Mouse (Mus musculus) urinary bladder, adult 18-20 months (tissue): ENCODE measurements around the gene Snapc4.

Source experiments
- DNase-seq, 2 experiments: peaks; one replicate each; pipeline ENCODE4 v3.0.0; 2022; ENCODE audit warnings: low spot score in 2 of 2, mixed read lengths in 2 of 2

The Snapc4 gene

GRCm38 (mm10) chr2:26341510-26341981 lies 38.9 kb downstream of the Snapc4 start:
- DNase-seq = no peak

- no peak for DNase-seq
Measured at GRCm38 (mm10) chr2:26339204-26339551, 41.3 kb downstream of the Snapc4 start.

GRCm38 (mm10) chr2:26338302-26339203 lies 41.9 kb downstream of the Snapc4 start:
- no peak for DNase-seq

DNA sequence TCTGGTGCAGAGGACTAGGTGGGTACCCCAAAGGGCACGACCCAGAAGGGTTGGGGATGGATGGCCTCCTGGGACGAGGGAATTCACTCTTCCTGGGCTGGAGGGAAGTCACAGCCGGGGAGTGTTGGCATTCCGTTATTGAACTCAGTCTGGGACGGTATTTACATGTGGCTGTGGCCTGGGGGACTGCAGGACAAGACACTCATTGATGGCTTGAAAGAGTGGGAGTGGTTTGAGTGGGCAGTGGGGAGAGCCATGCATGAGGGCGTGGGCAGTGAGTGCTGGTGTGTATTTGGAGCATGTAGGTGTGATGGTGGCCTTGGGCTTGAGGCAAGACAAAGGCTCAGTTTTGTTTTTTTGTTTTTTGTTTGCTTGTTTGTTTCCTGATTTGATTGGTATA lies 49.8 kb downstream of the Snapc4 start:
- DNase-seq = no peak

DNA sequence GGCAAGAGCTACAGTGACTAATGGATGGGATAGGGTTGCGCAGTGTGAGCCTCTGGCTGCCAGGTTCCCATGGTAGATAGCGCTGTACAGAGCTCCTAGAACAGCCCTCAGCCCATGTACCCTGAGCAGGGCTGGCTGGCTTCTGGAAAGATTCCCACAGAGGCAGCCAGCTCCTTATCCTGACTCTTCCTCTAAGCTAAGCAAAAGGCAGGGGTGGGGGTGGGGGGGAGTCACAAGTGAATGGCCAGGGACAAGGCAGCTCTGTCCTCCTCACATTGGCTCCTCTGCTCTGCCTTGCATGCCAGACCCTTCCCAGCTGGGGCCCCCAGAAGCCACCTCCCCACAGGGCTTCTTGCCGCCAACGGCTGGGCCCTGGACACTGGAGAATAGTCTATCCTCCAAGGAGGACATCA lies 50.4 kb downstream of the Snapc4 start:
- no peak for DNase-seq

DNA sequence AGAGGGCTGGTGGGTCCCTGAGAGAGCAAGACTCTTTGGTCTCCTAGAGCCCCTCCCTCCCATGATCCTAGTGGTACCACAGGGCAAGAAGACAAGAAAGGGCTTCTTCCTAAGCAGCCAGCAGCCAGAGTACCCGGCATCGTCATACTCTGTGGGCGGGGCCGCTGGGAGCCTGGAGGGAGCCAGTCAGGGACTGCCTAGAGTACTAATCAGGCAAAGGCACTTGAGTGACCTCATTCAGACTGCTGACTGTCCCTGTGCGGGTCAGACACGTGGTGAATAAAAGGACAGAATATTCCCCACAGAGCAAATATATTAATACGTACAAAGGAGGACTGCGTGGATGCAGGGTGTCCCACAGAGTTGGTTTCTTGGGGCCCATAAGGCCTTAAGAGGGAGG lies 51.1 kb downstream of the Snapc4 start:
- no peak for DNase-seq

DNA sequence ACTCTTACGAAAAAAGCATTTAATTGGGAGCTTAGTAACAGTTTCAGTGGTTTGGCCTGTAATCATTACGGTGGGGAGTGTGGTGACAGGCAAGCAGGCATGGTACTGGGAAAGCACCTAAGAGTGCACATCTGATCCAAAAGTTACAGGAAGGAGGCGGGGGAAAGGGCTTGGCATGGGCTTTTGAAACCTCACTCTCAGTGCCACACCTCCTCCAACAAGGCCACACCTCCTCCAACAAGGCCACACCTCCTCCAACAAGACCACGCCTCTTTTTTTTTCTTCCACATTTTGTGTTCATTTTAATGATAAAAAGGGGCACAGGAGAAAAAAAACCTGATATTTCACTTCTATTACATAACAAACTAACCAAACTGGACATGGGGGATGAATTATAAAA lies 52.6 kb downstream of the Snapc4 start:
- no peak for DNase-seq

DNA sequence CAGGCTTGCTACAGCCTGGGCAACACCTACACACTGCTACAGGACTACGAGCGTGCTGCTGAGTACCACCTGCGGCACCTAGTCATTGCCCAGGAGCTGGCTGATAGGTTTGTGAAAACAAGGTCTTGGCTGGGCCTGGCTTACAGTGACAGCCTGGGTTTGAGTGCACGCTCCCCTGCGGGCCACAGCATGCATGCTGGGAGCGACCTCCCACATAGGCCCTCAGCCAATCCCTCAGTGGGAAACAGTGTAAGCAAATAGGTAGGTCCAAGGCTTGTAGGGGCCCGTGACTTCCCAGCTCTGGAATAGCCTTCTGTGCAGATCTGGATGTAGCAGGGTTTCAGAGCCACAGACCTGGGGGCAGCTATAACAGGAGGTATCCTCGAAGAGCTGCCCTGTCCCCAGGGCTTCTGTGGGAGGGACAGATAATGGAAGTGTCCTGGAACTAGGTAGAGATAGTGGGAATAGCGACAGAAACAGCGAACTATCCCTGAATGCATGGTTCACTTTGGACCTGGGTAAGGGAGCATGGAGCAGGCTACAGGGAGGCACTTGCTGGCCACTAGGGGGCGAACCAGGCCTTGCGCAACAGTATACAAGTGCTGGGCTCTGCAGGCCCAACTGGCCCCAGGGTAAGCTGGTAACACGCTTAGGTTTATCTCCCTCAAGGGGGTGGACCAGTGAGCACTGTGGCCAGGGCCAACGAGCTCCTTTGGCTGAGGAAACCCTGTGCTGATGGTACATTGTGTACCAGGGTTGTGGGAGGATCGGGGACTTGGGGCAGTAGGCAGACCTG lies 54.9 kb downstream of the Snapc4 start:
- DNase-seq = no peak

- no peak for DNase-seq
Measured at GRCm38 (mm10) chr2:26324917-26325316, 55.5 kb downstream of the Snapc4 start.

- DNase-seq = no peak
Measured at GRCm38 (mm10) chr2:26323589-26324325, 56.7 kb downstream of the Snapc4 start.

DNA sequence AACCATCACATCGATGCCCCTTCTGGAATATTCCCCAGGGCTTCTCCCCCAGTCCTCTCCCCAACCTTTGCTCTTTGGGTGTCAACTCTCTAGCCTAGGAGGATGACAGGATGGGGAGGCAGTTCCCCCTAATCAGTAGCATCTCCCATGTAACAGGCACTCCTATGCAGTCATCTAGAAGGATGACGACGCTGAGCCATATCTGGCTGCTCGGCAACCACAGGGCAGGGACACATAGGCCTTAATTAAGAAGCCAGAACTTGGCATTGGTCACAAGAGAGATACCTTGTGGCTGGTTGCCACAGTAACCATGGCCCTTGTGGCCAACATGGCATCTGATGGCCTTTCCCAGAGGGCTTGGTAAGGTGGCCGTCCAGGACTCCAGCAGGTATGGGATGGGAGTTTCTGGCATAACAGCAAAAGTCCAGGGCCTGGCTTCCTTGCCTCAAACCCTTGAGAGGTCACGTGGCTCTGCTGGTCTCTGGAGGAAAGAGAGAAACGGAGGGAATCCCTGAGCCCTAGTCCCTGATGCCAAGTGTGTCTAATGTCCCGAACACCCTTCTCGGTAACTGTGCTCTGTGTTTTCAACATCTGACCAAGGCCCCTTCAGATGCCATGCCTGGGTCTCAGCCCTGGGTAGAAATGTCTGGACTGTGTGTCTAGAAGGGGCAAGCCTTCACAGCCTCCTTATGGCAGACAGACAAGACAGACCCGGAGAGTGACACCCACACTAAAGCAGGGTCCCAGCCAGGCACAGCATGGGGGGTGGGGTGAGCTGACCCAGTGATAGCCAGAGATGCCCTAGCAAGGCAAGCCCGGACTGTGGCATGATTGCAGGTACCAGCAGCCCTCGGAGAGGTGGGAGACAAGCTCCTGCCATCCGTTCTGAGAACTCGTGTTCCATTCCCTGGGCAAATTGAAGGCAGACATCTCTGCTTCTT lies 59.9 kb downstream of the Snapc4 start:
- no peak for DNase-seq

- DNase-seq = no peak
Measured at GRCm38 (mm10) chr2:26319519-26320244, 60.8 kb downstream of the Snapc4 start.

- DNase-seq = no peak
Measured at GRCm38 (mm10) chr2:26319109-26319508, 61.3 kb downstream of the Snapc4 start.

- DNase-seq = no peak
Measured at GRCm38 (mm10) chr2:26317991-26318672, 62.3 kb downstream of the Snapc4 start.

DNA sequence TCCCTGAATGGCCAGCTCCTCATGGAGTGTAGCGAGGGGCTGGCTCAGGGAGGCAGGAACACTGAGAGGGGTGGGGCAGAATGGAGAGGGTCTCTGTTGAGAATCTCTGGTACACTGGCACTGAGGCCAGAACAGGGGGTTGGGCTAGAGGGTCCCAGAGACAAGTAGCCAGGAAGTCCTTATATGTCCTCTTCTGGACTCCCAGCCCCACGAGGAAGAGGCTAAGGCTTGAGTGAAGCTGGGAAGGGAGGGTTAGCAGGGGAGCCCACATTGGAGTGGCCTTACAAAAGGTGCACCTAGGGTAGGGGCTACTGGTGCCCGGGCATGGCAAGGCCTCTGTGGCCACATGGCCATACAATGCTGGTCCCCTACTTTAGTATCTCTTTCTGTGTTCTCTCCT lies 63.1 kb downstream of the Snapc4 start:
- DNase-seq = no peak

DNA sequence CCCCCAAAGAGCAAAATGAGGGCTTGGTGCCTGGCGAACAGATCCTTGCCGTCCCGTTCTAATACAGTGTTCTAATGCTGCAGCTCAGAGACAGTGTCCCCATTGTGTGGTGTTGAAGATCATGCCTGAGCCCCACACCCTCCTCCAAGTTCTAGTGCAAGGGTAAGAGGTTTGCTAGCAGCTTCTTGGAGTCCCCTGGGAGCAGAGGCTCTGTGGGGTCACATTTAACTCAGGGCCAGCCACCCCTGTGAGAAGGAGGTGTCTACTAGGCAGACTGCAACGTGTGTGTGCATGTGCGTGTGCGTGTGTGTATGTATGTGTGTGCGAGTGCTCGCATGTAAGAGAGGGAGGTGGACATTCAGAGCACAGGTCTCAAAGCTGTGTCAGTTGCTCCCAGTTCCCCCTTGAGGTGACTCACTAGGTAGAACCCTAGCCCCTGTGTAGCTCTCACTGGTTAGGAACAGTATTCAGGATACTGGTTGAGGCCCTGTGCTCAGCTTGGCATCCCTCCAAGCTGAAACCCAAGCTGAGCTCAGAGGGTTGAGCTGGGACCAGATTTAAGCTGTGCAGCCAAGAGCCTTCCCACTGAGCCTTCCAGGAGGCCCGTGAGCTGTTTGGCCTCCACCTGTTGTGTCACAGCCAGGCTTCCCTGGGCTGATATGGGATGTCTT lies 63.7 kb downstream of the Snapc4 start:
- no peak for DNase-seq

DNA sequence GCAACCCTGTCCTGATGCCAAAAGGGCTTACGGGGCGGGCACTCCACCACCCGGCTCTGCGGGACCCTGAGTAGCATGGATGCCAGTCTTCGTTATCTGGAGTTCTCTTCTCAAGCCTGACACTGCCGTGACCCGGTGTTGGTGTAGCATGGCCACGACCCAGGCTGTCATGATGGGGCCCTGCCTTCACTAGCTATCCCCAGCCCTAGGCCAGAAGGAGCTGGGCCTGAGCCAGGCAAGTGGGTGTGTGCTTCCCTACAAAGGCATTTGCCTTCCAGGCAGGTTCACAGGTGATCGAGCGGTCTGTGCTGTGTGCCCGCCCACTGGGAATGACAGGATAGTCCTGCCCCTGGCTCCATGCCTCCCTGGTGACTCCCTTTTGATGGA lies 64.5 kb downstream of the Snapc4 start:
- DNase-seq = no peak

- peak; percentile 66 to 72 for DNase-seq
Measured at GRCm38 (mm10) chr2:26315072-26315924, 65.2 kb downstream of the Snapc4 start, which contains the start of gene Gpsm1. Gpsm1 (plus strand) TSS chr2:26315515.
